Mouse (Mus musculus) cerebellum, postnatal 25 days (tissue): ENCODE results near the gene Ms4a14.

ENCODE experiments used
- DNase-seq, 2 experiments: peaks; one replicate each; pipeline ENCODE4 v3.0.0; 2021; ENCODE audit warnings: mixed read lengths in 2 of 2

The Ms4a14 gene

DNA sequence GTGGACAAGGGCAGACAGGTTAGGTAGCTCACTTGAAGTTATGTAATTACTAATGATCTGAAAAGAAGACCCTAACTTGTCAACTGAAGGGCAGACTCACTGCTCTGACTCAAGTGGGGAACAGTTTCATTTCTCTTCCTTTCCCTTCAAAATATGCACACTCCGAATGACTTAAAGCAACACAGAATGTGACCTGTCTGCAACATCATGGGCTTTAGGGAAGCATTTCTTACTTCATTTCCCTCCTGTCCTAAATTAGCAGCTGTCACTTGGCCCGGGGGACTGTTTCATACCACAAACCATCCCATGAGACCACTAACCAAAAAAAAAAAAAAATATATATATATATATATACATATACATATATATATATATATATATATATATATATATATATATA, 52.7 kb downstream of the Ms4a14 start:
- DNase-seq = no peak
